Mouse (Mus musculus) urinary bladder, postnatal 4 days (tissue): ENCODE data around the gene Mrpl33.

ENCODE experiments used
- DNase-seq, 2 experiments: peaks; one replicate each; pipeline ENCODE4 v3.0.0; 2021 to 2022; ENCODE audit warnings: low spot score in 2 of 2

Mrpl33 gene

DNA sequence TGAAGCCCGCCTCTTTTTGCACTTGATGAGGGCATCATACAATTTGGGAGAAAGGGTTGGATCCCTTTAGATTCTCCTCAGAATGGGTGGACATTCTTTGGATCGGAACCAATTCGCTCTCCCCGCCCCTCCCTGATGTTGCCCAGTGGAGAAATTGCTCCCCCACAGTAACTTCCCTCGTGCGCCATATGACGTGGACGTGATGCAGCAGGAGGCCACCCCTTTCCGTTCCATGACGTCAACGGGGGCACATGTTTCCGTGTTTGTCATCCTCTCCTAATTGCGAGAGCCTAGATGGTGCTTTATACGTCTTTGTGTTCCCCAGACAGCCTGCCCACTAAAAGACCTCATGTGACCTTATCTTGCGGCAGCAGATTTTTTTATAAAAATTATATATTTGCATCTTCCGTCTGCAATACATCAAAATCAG, 101.6 kb downstream of the Mrpl33 start:
- DNase-seq, result peak; percentile 57 to 79

DNA sequence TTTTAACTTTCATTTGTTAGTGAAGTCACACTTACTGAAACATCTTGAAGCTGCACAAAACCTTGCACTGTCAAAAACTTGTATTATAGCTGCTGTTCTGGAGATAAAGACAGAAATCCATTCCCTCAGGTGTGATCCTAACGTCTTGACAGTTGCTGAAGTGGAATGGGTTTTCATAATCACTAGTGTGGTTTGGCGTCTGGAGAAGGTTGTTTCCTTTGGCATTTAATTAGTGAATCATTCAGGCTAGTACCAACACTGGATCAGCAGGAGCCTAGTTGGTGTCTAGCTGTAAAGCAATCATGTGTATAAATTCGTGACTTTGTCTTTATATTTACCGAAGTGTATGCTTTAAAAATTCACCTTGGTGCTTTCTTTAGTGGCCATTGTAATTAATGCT, 102.2 kb downstream of the Mrpl33 start:
- no peak for DNase-seq

DNA sequence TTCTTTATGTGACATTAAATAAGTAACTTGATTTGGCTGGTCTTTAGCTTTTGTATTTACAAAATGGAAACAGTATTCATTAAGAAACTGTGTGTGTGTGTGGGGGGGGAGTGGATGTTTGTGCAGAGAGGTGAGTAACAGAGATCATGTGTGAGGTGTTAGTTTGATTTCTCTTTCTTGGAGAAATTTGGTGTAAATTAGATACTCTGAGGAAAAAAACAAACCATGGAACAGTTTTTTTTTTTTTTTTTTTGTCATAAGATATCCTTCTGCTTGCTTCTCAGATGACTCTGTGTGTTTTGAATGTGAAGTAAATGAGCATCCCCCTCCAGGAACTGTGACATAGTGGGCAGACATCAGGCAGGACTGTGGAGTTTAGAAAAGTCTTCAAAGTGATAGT, 102.7 kb downstream of the Mrpl33 start:
- DNase-seq, result no peak

DNA sequence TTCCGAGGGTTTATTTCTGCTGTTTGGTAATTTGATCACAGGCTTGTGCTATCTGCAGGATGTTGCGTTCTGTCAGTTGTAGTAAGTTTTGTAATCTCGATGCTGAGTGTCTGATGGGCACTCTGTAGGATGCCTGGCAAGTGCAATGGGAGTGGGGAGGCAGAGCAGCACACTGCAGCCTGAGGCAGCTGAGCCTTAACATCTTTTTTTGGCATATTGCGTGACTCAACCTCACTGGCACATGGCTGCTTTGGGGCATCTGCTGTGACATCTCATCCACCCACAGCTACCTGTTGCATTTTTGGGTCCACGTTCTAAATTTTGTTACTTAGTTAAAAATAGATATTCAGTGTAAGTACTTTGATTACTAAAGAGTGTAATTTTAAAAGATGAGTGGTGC, 108.2 kb downstream of the Mrpl33 start:
- no peak for DNase-seq

DNA sequence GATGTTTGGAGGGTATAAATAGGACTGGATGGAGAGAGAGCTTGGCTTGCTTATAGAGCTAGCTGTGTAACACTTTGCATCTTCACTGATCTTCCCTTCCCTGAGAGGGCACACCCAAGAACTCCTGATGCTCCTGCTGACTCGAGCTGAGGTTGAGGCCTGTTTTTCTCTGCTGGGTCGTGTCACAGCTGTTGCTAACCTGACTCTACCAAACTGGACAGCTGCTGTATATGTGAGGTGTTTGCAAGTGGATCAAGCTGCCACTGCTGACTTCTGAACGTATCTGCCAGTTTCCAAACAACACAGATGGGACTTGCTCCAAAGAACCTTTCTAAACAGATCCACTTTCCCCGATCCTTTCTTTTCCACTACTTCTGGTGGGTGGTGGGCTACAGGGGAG, 110.1 kb downstream of the Mrpl33 start:
- no peak for DNase-seq

DNA sequence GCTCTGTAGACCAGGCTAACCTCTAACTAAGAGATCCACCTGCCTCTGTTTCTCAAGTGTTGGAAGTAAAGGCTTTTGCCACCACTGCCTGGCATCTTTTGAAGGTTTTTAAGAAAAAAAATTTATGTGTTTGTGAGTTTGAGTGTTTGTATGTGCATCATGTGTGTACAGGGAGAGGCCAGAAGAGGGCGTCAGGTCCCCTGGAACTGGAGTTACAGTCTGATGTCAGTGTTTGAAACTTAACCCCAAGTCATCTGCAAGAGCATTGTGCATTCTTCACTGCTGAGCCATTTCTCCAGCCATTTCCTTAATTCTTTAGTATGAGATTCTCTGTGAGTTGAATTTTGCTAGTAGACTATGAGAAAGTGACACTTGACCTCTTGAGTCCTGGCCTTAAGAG, 112.7 kb downstream of the Mrpl33 start:
- DNase-seq, result no peak

DNA sequence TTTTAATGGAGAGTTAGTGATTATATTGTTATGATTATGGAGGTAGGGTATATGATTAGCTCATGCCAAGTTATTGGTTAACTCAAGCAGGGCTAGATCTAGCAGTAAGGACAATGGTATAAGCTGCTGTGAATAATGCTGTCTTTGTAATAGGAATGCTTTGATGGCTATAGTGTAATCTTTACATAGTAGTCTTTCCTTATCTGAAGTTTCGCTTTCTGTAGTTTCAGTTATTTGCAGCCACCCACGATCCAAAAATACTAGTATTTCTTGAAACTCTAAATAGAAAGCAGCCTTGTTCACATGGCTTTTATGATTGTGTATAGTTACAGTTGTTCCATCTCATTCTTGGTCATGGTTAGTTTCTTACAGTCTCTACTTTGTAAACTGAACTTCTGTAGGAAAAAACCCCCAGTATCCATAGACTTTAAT, 116.6 kb downstream of the Mrpl33 start:
- DNase-seq, result no peak

DNA sequence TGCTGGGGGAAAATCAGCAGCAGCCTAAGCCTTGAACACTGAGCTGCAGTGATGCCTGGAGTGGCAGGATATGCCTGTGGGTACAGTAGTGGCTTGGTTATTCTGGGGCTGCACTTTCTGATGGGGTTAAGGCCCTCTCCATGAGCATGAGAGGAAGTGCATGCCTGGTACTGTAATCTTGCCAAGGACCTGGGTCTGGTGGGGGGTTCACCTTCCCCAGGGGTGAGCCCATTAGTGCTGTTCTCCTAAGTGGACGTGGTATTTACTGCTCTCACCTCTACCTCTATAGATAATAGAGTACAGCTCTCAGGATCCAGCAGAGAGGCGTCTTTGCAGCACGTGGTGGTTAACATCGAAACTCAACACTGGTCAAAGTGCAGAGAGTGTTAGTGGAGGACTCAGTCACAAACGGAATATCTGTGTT, 117.1 kb downstream of the Mrpl33 start:
- DNase-seq, result no peak
